Mouse (Mus musculus) kidney, postnatal 0 days (tissue): ENCODE data around the gene Mrm3. TPM values are rescaled to one million over a fixed set of nuclear protein-coding genes. Genes with fewer than 3 reads are reported as not detected.

Experiments
- ATAC-seq: fragments of 200-750 bp; cut with Nextera tagmentation; replicated peaks from 2 replicates; pipeline ENCODE4 v1.8.0; 2017; ENCODE audit warnings: low read depth, moderate number of reproducible peaks, moderate TSS enrichment, moderate library complexity; ENCODE audit not compliant: low FRiP score
- DNase-seq: peaks from one replicate; pipeline ENCODE4 v3.0.0-alpha.2; 2016; ENCODE audit warnings: low spot score
- H3K27ac ChIP-seq: fragments of 300-500 bp; sonication (generic); 2 replicates; pipeline ENCODE4 v1.5.1; 2014; ENCODE audit warnings: mild to moderate bottlenecking
- H3K27me3 ChIP-seq: fragments of 300-500 bp; sonication (generic); 2 replicates; pipeline ENCODE4 v1.6.1; 2014; ENCODE audit warnings: low read length, mixed read lengths; ENCODE audit not compliant: insufficient read depth
- H3K36me3 ChIP-seq: fragments of 300-500 bp; sonication (generic); 2 replicates; pipeline ENCODE4 v1.6.1; 2014; ENCODE audit warnings: low read length, mixed read lengths; ENCODE audit not compliant: insufficient read depth
- H3K4me1 ChIP-seq: fragments of 300-500 bp; sonication (generic); replicated peaks from 2 replicates; pipeline ENCODE4 v1.6.1; 2014; ENCODE audit warnings: antibody characterized with exemption, low read length, mixed read lengths; ENCODE audit not compliant: insufficient read depth
- H3K4me2 ChIP-seq: fragments of 300-500 bp; sonication (generic); 2 replicates; pipeline ENCODE4 v1.6.1; 2014; ENCODE audit warnings: mild to moderate bottlenecking, low read length, moderate library complexity, mixed read lengths
- H3K4me3 ChIP-seq: fragments of 300-500 bp; sonication (generic); replicated peaks from 2 replicates; pipeline ENCODE4 v1.5.1; 2014; ENCODE audit warnings: low read depth, low read length
- H3K9ac ChIP-seq: fragments of 300-500 bp; sonication (generic); 2 replicates; pipeline ENCODE4 v1.6.1; 2014; ENCODE audit warnings: low read depth, low read length
- H3K9me3 ChIP-seq: fragments of 300-500 bp; sonication (generic); replicated peaks from 2 replicates; pipeline ENCODE4 v1.6.1; 2016; ENCODE audit warnings: low read length, inconsistent platforms, mixed read lengths
- CTCF ChIP-seq: IDR thresholded peaks from 2 replicates; pipeline ENCODE4 v1.5.1; 2016; ENCODE audit warnings: antibody characterized with exemption, low read depth, mild to moderate bottlenecking, moderate library complexity
- WGBS: fragments of 180-500 bp; shearing (Covaris S2); extraction: QIAGEN DNeasy Blood & Tissue Kit; methylation state at CpG from one replicate; pipeline ENCODE4 v1.1.7; 2014; 5-methylcytosine and 5-hydroxymethylcytosine counted together
- polyA plus RNA-seq: library from polyadenylated mRNA; unstranded; fragments of >200 nt; fragmentation: Nextera tagmentation; extraction: Ambion mirVana; gene quantifications from 2 replicates; pipeline ENCODE4 v1.2.1, GENCODE M21; 2015

The Mrm3 gene
- polyA plus RNA-seq, 1 experiment from 2014 or later = 21.2 TPM

DNA sequence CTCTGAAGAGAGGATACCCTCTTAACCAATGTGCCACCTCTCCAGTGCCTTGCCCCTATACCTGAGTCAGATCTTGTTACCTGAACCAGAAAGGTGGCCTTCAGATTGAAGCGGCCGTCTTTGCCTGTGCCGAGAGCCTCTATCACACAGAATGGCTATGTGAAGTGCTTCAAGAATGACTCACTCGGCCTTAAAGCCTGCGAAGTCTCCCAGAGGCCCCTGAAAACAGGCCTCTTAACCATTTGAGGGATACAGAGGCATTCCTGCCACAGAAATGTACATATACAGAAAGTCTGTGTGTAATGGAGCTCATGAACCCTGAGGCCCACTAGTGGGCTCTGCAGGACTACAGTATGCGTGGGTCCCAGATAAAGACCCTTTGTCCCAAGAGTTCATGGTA, 40.3 kb downstream of the Mrm3 start:
- Histone ChIP-seq H3K4me1 (peaks cover 18% of the 10 kb centered on the region), H3K4me3 (no peak overlapping the region)
- no peak for ATAC-seq

DNA sequence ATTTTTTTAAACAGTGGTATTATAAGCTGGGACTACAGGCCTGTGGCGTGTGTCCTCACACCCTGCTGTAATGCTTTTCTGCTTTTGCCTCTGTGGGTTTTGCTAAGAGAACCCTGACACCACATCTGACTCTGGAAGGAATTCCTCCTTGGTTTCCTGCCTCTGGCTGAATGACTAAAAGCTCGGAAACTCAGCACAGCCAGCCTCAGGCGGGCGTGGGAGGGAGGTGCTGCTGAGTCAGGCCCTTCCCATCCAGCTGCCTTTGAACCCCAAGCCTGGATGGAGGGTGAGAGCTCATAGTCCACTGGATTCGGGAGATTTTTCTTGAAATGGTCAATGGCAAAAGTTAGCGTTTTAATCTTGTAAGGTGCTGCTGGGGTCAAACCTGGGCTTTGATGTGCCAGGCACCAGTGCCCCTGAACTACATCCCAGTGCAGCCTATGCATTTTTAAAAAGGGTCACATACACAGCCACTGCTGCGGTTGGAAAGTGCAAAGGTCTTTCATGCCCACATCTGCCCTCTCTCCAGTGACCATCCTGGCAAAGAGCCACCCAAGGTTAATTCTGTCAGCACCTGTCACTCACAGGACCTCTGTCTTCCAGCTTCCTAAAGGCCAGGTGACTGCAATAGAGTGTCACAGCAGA, 42.0 kb downstream of the Mrm3 start:
- H3K4me3 ChIP-seq = no peak overlapping the region
- DNase-seq (peak; percentile 62), ATAC-seq (no peak)
- no peaks in the 10 kb centered on the region for H3K36me3 ChIP-seq
- H3K9me3 ChIP-seq = no peaks in the 10 kb centered on the region
- H3K4me2 ChIP-seq = no peak overlapping the region
- H3K27ac ChIP-seq = no peak overlapping the region
- H3K9ac ChIP-seq = no peak overlapping the region
- H3K27me3 ChIP-seq = no peaks in the 10 kb centered on the region
- peaks cover 20% of the 10 kb centered on the region for H3K4me1 ChIP-seq
- 27% methylated on average over 7 of the region's 7 CpGs for WGBS
- TF ChIP-seq CTCF = no peak

More for the DNA sequence above, 40.3 kb downstream of the Mrm3 start:
- Histone ChIP-seq H3K27ac (no peak overlapping the region), H3K4me2 (no peak overlapping the region), H3K9me3 (no peaks in the 10 kb centered on the region), H3K36me3 (no peaks in the 10 kb centered on the region), H3K27me3 (no peaks in the 10 kb centered on the region), H3K9ac (no peak overlapping the region)
- 86% methylated on average over 6 of the region's 6 CpGs for WGBS
- DNase-seq = no peak
- TF ChIP-seq CTCF = peak; percentile 17; the same call in 1 of the 2 replicates

DNA sequence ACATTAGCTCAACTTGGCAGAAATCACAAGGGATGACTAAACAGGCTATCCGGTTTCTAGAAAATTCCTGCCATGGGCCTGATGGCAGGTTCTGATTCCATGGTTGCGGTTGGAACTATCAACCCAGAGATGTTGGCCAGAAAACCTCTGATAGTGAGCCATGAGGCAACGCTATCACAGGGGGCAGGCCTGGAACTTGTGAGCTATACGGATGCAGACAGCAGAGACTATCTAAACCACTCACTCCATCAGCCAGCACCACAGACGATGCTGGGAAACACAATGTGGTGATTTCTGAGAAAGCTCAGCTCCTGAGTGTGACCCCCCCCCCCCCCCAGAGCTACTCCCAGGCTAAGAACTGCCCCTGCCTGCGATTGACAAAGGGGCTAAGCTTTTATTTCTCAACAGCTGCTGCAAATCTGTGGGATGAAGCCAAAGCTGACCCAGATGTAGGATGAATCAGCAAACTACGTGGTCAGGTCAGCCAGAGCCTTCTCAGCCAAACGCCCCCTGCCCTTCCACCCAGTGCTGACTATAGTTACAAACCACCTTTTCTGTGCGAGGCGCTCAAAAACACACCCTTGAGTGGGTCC, 43.1 kb downstream of the Mrm3 start:
- H3K4me1 ChIP-seq = peaks cover 21% of the 10 kb centered on the region
- H3K27ac ChIP-seq = no peak overlapping the region
- H3K9ac ChIP-seq = no peak overlapping the region
- DNase-seq (no peak), ATAC-seq (no peak)
- 52% methylated on average over 10 of the region's 10 CpGs for WGBS
- H3K27me3 ChIP-seq = no peaks in the 10 kb centered on the region
- no peaks in the 10 kb centered on the region for H3K9me3 ChIP-seq
- H3K4me3 ChIP-seq = no peak overlapping the region
- H3K4me2 ChIP-seq = no peak overlapping the region
- no peak for TF ChIP-seq CTCF
- no peaks in the 10 kb centered on the region for H3K36me3 ChIP-seq

DNA sequence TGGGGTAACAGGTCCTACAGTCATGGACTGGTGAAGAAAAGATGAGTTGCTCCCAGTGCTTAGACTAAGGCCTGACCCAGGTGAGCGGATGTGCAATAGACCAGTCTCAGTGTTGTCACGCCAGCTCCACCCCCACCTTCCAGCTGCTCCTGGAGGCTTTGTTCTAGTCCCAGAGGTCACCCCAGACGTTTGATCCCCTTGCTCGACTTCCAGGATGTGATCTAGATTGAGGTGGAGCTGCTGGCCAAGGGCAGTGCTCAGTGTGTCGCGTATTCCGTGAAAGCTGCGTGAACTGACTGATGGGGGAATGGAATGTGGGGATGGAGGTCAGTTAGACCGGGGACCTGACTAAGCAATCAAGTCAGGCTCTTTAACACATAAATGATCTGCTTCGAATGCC, 43.8 kb downstream of the Mrm3 start:
- DNase-seq (no peak), ATAC-seq (no peak)
- Histone ChIP-seq H3K9me3 (no peaks in the 10 kb centered on the region), H3K36me3 (no peaks in the 10 kb centered on the region), H3K27me3 (no peaks in the 10 kb centered on the region), H3K4me1 (peaks cover 24% of the 10 kb centered on the region), H3K9ac (no peak overlapping the region), H3K4me3 (no peak overlapping the region), H3K4me2 (no peak overlapping the region), H3K27ac (no peak overlapping the region)
- 36% methylated on average over 10 of the region's 10 CpGs for WGBS
- TF ChIP-seq CTCF = no peak

DNA sequence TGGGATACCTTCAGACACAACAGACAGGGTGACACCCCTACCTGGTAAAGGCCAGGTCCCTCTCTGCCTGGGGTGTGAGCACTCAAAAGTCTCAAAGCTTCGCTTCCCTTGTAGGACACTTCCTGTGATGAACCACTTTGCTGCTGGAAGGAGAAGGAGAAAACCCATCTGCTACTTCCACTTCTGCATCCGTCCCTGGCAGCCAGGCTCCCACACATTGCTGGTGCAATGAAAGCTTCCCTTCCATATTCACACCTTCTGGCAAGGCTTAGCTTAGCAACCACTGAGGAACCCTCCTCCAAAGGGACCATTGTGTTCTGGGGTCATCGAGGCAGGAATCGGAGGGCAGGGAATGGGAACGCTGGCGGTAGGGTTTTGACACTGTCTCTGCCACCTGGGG, 45.1 kb downstream of the Mrm3 start:
- H3K4me2 ChIP-seq = no peak overlapping the region
- no peak for TF ChIP-seq CTCF
- no peak overlapping the region for H3K4me3 ChIP-seq
- 80% methylated on average over 6 of the region's 6 CpGs for WGBS
- no peaks in the 10 kb centered on the region for H3K9me3 ChIP-seq
- no peak overlapping the region for H3K9ac ChIP-seq
- H3K4me1 ChIP-seq = peaks cover 33% of the 10 kb centered on the region
- no peaks in the 10 kb centered on the region for H3K27me3 ChIP-seq
- no peak overlapping the region for H3K27ac ChIP-seq
- DNase-seq (no peak), ATAC-seq (no peak)
- H3K36me3 ChIP-seq = no peaks in the 10 kb centered on the region

DNA sequence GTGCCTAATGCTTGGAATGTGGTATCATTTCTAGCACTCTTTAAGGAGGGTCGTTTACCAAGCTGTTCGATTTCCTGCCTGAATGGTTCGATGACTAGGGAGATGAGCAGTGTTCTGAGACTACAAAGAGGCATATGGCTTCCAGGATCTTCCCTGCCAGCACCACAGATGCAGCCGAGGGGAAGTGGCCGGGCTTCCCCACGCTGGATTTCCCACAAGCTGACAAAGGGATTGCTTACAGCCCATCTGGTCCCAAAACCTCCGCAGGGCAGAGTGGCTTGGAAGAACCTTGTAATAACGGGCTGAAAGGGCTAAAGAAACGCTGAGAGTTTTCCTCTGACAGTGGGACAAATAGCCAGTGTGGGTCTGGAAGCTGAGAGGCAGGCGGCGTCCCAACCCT, 46.9 kb downstream of the Mrm3 start:
- Histone ChIP-seq H3K36me3 (no peaks in the 10 kb centered on the region), H3K9me3 (no peaks in the 10 kb centered on the region), H3K4me3 (no peak overlapping the region), H3K4me2 (no peak overlapping the region), H3K4me1 (peaks cover 43% of the 10 kb centered on the region), H3K27me3 (no peaks in the 10 kb centered on the region), H3K9ac (no peak overlapping the region), H3K27ac (peak overlapping the region; percentile 68)
- no peak for TF ChIP-seq CTCF
- WGBS = 27% methylated on average over 11 of the region's 11 CpGs
- ATAC-seq = no peak
- DNase-seq = peak; percentile 57
